Mouse (Mus musculus) CH12.LX (cell line): ENCODE data around the gene Tll2. TPM values are rescaled to one million over a fixed set of nuclear protein-coding genes. Genes with fewer than 3 reads are reported as not detected.

ENCODE experiments used
- DNase-seq: peaks from one replicate; pipeline ENCODE4 v3.0.0-alpha.2; 2013; ENCODE audit errors: extremely low read depth
- H3K27ac ChIP-seq: 2 replicates; pipeline ENCODE4 v1.5.1; 2012; ENCODE audit warnings: low read depth, mild to moderate bottlenecking, control low read depth, moderate library complexity; ENCODE audit not compliant: insufficient read depth
- H3K27me3 ChIP-seq: replicated peaks from 2 replicates; pipeline ENCODE3; 2012; ENCODE audit warnings: inconsistent platforms
- H3K36me3 ChIP-seq, 2 experiments: replicated peaks in 1 of 2; 2 replicates each; pipeline versions ENCODE3 to v1.6.1; 2012; ENCODE audit warnings: inconsistent platforms in 1 of 2, low read length in 1 of 2, mild to moderate bottlenecking in 1 of 2, mixed read lengths in 1 of 2, moderate library complexity in 1 of 2; ENCODE audit not compliant: control insufficient read depth in 1 of 2, insufficient read depth in 1 of 2
- H3K4me1 ChIP-seq, 2 experiments: 2 replicates each; pipeline ENCODE4 v1.6.1; 2012; ENCODE audit warnings: inconsistent platforms in 1 of 2, moderate library complexity in 1 of 2; ENCODE audit not compliant: insufficient read depth in 2 of 2, control insufficient read depth in 1 of 2
- H3K4me2 ChIP-seq: 2 replicates; pipeline ENCODE4 v1.6.1; 2012; ENCODE audit warnings: low read depth, mild to moderate bottlenecking, control low read depth; ENCODE audit not compliant: poor library complexity, insufficient read depth, severe bottlenecking
- H3K4me3 ChIP-seq, 3 experiments: fragments of 150-350 bp in 1 of 3; sonication (generic) in 1 of 3; replicated peaks in 1 of 3; 2 replicates each; pipeline versions ENCODE3 to v1.5.1; 2011 to 2012; ENCODE audit warnings: low read depth in 2 of 3, low read length in 2 of 3, mild to moderate bottlenecking in 2 of 3, moderate library complexity in 2 of 3, control low read depth in 1 of 3, improper control_type of control experiment in 1 of 3, inconsistent platforms in 1 of 3, mixed read lengths in 1 of 3; ENCODE audit not compliant: poor library complexity in 1 of 3
- H3K79me2 ChIP-seq: replicated peaks from 2 replicates; pipeline ENCODE4 v1.6.1; 2012; ENCODE audit warnings: mild to moderate bottlenecking, moderate library complexity; ENCODE audit not compliant: control insufficient read depth, poor library complexity, insufficient read depth, severe bottlenecking; ENCODE audit errors: extremely low read depth
- H3K9ac ChIP-seq: 2 replicates; pipeline ENCODE4 v1.6.1; 2012; ENCODE audit warnings: low read depth, mild to moderate bottlenecking, control low read depth, moderate library complexity; ENCODE audit not compliant: insufficient read depth
- H3K9me3 ChIP-seq: replicated peaks from 2 replicates; pipeline ENCODE3; 2012; ENCODE audit warnings: low read length, inconsistent platforms, mixed read lengths
- BHLHE40 ChIP-seq: IDR thresholded peaks from 2 replicates; pipeline ENCODE4 v1.6.1; 2011; ENCODE audit warnings: mild to moderate bottlenecking, low read depth, low read length, improper control_type of control experiment
- CTCF ChIP-seq, 2 experiments: IDR thresholded peaks in 1 of 2; conservative IDR thresholded peaks in 1 of 2; 2 replicates each; pipeline ENCODE4 v1.5.1; 2011 to 2012; ENCODE audit warnings: low read depth in 2 of 2, low read length in 2 of 2, improper control_type of control experiment in 1 of 2, inconsistent platforms in 1 of 2, mild to moderate bottlenecking in 1 of 2, moderate library complexity in 1 of 2
- E2F4 ChIP-seq: IDR thresholded peaks from 2 replicates; pipeline ENCODE4 v1.6.1; 2011; ENCODE audit warnings: low read depth, low read length, improper control_type of control experiment; ENCODE audit not compliant: insufficient replicate concordance
- ELF1 ChIP-seq: IDR thresholded peaks from 2 replicates; pipeline ENCODE4 v1.6.1; 2014; ENCODE audit warnings: low read depth, mild to moderate bottlenecking, inconsistent platforms, low read length, improper control_type of control experiment
- JUN ChIP-seq: IDR thresholded peaks from 2 replicates; pipeline ENCODE4 v1.6.1; 2011; ENCODE audit warnings: low read depth, mild to moderate bottlenecking, low read length, improper control_type of control experiment, moderate library complexity; ENCODE audit not compliant: insufficient read depth
- KAT2A ChIP-seq: IDR thresholded peaks from 2 replicates; pipeline ENCODE4 v1.6.1; 2012; ENCODE audit warnings: low read length, improper control_type of control experiment, inconsistent platforms; ENCODE audit not compliant: insufficient replicate concordance
- MAFK ChIP-seq: IDR thresholded peaks from 2 replicates; pipeline ENCODE4 v1.6.1; 2011; ENCODE audit warnings: low read length, improper control_type of control experiment; ENCODE audit not compliant: insufficient replicate concordance
- MAX ChIP-seq: IDR thresholded peaks from 2 replicates; pipeline ENCODE4 v1.6.1; 2011; ENCODE audit warnings: low read length, improper control_type of control experiment
- MAZ ChIP-seq: IDR thresholded peaks from 2 replicates; pipeline ENCODE4 v1.6.1; 2012; ENCODE audit warnings: low read depth, mild to moderate bottlenecking, inconsistent platforms, low read length, improper control_type of control experiment, moderate library complexity
- MEF2A ChIP-seq: IDR thresholded peaks from 2 replicates; pipeline ENCODE4 v1.6.1; 2014; ENCODE audit warnings: low read depth, mild to moderate bottlenecking, inconsistent platforms, low read length, improper control_type of control experiment, borderline replicate concordance
- MYC ChIP-seq: IDR thresholded peaks from 2 replicates; pipeline ENCODE4 v1.6.1; 2011; ENCODE audit warnings: low read depth, mild to moderate bottlenecking, improper control_type of control experiment, low read length
- NELFE ChIP-seq: IDR thresholded peaks from 2 replicates; pipeline ENCODE4 v1.6.1; 2011; ENCODE audit warnings: low read depth, low read length, improper control_type of control experiment
- PAX5 ChIP-seq: IDR thresholded peaks from 2 replicates; pipeline ENCODE4 v1.6.1; 2012; ENCODE audit warnings: low read length, inconsistent platforms, mixed read lengths
- POLR2A ChIP-seq: IDR thresholded peaks from 2 replicates; pipeline ENCODE4 v1.6.1; 2011; ENCODE audit warnings: low read depth, mild to moderate bottlenecking, improper control_type of control experiment, low read length
- RAD21 ChIP-seq: IDR thresholded peaks from 2 replicates; pipeline ENCODE4 v1.6.1; 2011; ENCODE audit warnings: low read depth, mild to moderate bottlenecking, low read length, improper control_type of control experiment, moderate library complexity
- SMC3 ChIP-seq: IDR thresholded peaks from 2 replicates; pipeline ENCODE4 v1.6.1; 2011; ENCODE audit warnings: low read depth, low read length, improper control_type of control experiment
- TCF12 ChIP-seq: IDR thresholded peaks from 2 replicates; pipeline ENCODE4 v1.6.1; 2014; ENCODE audit warnings: low read depth, mild to moderate bottlenecking, inconsistent platforms, low read length, improper control_type of control experiment
- ZNF384 ChIP-seq: IDR thresholded peaks from 2 replicates; pipeline ENCODE4 v1.6.1; 2012; ENCODE audit warnings: low read depth, low read length, improper control_type of control experiment, inconsistent platforms
- dilution Hi-C: fragments of 300-500 bp; cut with MboI; formaldehyde crosslinking; loops from 2 replicates; pipeline ENCODE4 v1.14.3; 2020; ENCODE audit warnings: low sequenced_read_pairs; ENCODE audit not compliant: extremely low pct_unique_long_range_greater_than_20kb, extremely low pct_ligation_motif_present
- in situ Hi-C: fragments of 300-500 bp; cut with MboI; formaldehyde crosslinking; loops from 3 replicates; pipeline ENCODE4 v1.14.3; 2019; ENCODE audit warnings: low sequenced_read_pairs, low pct_ligation_motif_present, low pct_unique_long_range_greater_than_20kb, mixed read lengths
- polyA plus RNA-seq: library from polyadenylated mRNA; unstranded; fragments of >175 nt; gene quantifications from 2 replicates; pipeline ENCODE4 v1.2.1, GENCODE M21; 2012; ENCODE audit warnings: low read depth; ENCODE audit not compliant: insufficient read length
- total RNA-seq, 2 experiments: library from RNA; depleted of rRNA; stranded (reverse); fragments of 300-350 nt in 1 of 2; fragments of >200 nt in 1 of 2; gene quantifications; 2 replicates each; pipeline ENCODE4 v1.2.3; 2012 to 2014

Tll2 gene
- total and polyA plus RNA-seq, 3 experiments = not detected

- dilution Hi-C loops = no loop called here
- no peaks in the 10 kb centered on the region for H3K36me3 ChIP-seq
These were observed 151.9 kb downstream of the Tll2 start for GRCm38 (mm10) chr19:41054702-41055101.

GRCm38 (mm10) chr19:41053530-41053929, 153.1 kb downstream of the Tll2 start:
- DNase-seq = peak; percentile 73
- in situ Hi-C loops (no loop called here), dilution Hi-C loops (no loop called here)
- Histone ChIP-seq H3K27me3 (no peaks in the 10 kb centered on the region), H3K4me2 (no peak overlapping the region), H3K9ac (no peak overlapping the region), H3K4me3 (no peak overlapping the region), H3K79me2 (no peaks in the 10 kb centered on the region), H3K9me3 (no peaks in the 10 kb centered on the region), H3K4me1 (peaks cover 11 to 20% of the 10 kb centered on the region in 2 experiments), H3K27ac (no peak overlapping the region), H3K36me3 (no peaks in the 10 kb centered on the region)
- no peak for TF ChIP-seq ZNF384
- no peak for TF ChIP-seq PAX5
- no peak for TF ChIP-seq MAFK
- no peak for TF ChIP-seq POLR2A
- no peak for TF ChIP-seq JUN
- TF ChIP-seq CTCF (conservative IDR thresholded peaks at IDR 0.05 in 1 of 2, IDR thresholded peaks at IDR 0.05 in 1 of 2; ENCODE audit: low read depth in 2 of 2, low read length in 2 of 2) = peak; percentile 80 to 92
- TF ChIP-seq MAX = no peak
- TF ChIP-seq MAZ = no peak
- peak; percentile 86 for TF ChIP-seq SMC3
- TF ChIP-seq TCF12 = no peak
- TF ChIP-seq MEF2A = no peak
- no peak for TF ChIP-seq KAT2A
- no peak for TF ChIP-seq ELF1
- no peak for TF ChIP-seq BHLHE40
- TF ChIP-seq RAD21 = peak; percentile 65

More at GRCm38 (mm10) chr19:41054702-41055101, 151.9 kb downstream of the Tll2 start:
- no peak for DNase-seq
- H3K27me3 ChIP-seq = no peaks in the 10 kb centered on the region
- no peaks in the 10 kb centered on the region for H3K79me2 ChIP-seq
- no peak overlapping the region for H3K27ac ChIP-seq
- peaks cover 11 to 20% of the 10 kb centered on the region in 2 experiments for H3K4me1 ChIP-seq
- H3K9ac ChIP-seq = no peak overlapping the region
- in situ Hi-C loops = no loop called here
- H3K9me3 ChIP-seq = no peaks in the 10 kb centered on the region
- no peak overlapping the region for H3K4me2 ChIP-seq
- no peak for TF ChIP-seq NELFE
- TF ChIP-seq E2F4 = no peak
- TF ChIP-seq MAFK = peak; percentile 52; the same call in 1 of the 2 replicates
- TF ChIP-seq MYC = no peak
- no peak for TF ChIP-seq MAX
- TF ChIP-seq, all 38 proteins: peak for 1
- no peak overlapping the region for H3K4me3 ChIP-seq
